Mouse (Mus musculus) intestine, embryonic 15.5 days (tissue): ENCODE results near the gene Ccdc40. TPM values are rescaled to one million over a fixed set of nuclear protein-coding genes. Genes with fewer than 3 reads are reported as not detected.
"Not testable (repeated sequence)": the region's sequence is repeated elsewhere in the genome, so short reads cannot be mapped to it uniquely, and the experiment has no call there.

Source experiments
- ATAC-seq: fragments of 200-750 bp; cut with Nextera tagmentation; 2 replicates; pipeline ENCODE4 v1.8.0; 2017; ENCODE audit warnings: moderate TSS enrichment, moderate library complexity
- H3K27ac ChIP-seq: fragments of 300-500 bp; sonication (generic); 2 replicates; pipeline ENCODE4 v1.5.1; 2015; ENCODE audit warnings: mild to moderate bottlenecking, inconsistent platforms
- H3K27me3 ChIP-seq: fragments of 300-500 bp; sonication (generic); replicated peaks from 2 replicates; pipeline ENCODE4 v1.6.1; 2015; ENCODE audit warnings: inconsistent platforms
- H3K36me3 ChIP-seq: fragments of 300-500 bp; sonication (generic); 2 replicates; pipeline ENCODE4 v1.6.1; 2015; ENCODE audit warnings: inconsistent platforms
- H3K4me1 ChIP-seq: fragments of 300-500 bp; sonication (generic); replicated peaks from 2 replicates; pipeline ENCODE4 v1.6.1; 2015; ENCODE audit warnings: inconsistent platforms
- H3K4me2 ChIP-seq: fragments of 300-500 bp; sonication (generic); replicated peaks from 2 replicates; pipeline ENCODE4 v1.6.1; 2015; ENCODE audit warnings: mild to moderate bottlenecking, inconsistent platforms
- H3K4me3 ChIP-seq: fragments of 300-500 bp; sonication (generic); replicated peaks from 2 replicates; pipeline ENCODE4 v1.5.1; 2015; ENCODE audit warnings: inconsistent platforms
- H3K9ac ChIP-seq: fragments of 300-500 bp; sonication (generic); 2 replicates; pipeline ENCODE4 v1.6.1; 2015; ENCODE audit warnings: inconsistent platforms
- H3K9me3 ChIP-seq: fragments of 300-500 bp; sonication (generic); 2 replicates; pipeline ENCODE4 v1.6.1; 2016; ENCODE audit warnings: inconsistent platforms
- WGBS: fragments of 180-500 bp; shearing (Covaris S2); methylation state at CpG from one replicate; pipeline ENCODE4 v1.1.7; 2015; 5-methylcytosine and 5-hydroxymethylcytosine counted together
- polyA plus RNA-seq: library from polyadenylated mRNA; unstranded; fragments of >200 nt; fragmentation: Nextera tagmentation; extraction: Ambion mirVana; gene quantifications from 2 replicates; pipeline ENCODE4 v1.2.1, GENCODE M21; 2015

Ccdc40 gene
- polyA plus RNA-seq, 1 experiment from 2014 or later: 2.6 TPM

GRCm38 (mm10) chr11:119250998-119251397, 22.6 kb downstream of the Ccdc40 start:
- H3K4me2 ChIP-seq: no peak overlapping the region
- no peaks in the 10 kb centered on the region for H3K9me3 ChIP-seq
- ATAC-seq: no peak
- H3K36me3 ChIP-seq: no peaks in the 10 kb centered on the region
- WGBS: 46% methylated on average over 17 of the region's 17 CpGs
- H3K4me1 ChIP-seq: peaks cover 15% of the 10 kb centered on the region
- no peak overlapping the region for H3K4me3 ChIP-seq
- H3K27me3 ChIP-seq: no peaks in the 10 kb centered on the region
- no peak overlapping the region for H3K9ac ChIP-seq
- no peak overlapping the region for H3K27ac ChIP-seq

GRCm38 (mm10) chr11:119252854-119253541, 24.6 kb downstream of the Ccdc40 start:
- peak; percentile 77 for ATAC-seq
- H3K4me3 ChIP-seq: peak overlapping the region; percentile 4; the same call in 1 of the 2 replicates
- H3K4me1 ChIP-seq: peaks cover 18% of the 10 kb centered on the region
- H3K9me3 ChIP-seq: no peaks in the 10 kb centered on the region
- H3K9ac ChIP-seq: peak overlapping the region; percentile 6; the same call in 1 of the 2 replicates
- no peaks in the 10 kb centered on the region for H3K27me3 ChIP-seq
- no peak overlapping the region for H3K27ac ChIP-seq
- H3K36me3 ChIP-seq: no peaks in the 10 kb centered on the region
- H3K4me2 ChIP-seq: peak overlapping the region; percentile 53
- 9% methylated on average over 22 of the region's 22 CpGs for WGBS

DNA sequence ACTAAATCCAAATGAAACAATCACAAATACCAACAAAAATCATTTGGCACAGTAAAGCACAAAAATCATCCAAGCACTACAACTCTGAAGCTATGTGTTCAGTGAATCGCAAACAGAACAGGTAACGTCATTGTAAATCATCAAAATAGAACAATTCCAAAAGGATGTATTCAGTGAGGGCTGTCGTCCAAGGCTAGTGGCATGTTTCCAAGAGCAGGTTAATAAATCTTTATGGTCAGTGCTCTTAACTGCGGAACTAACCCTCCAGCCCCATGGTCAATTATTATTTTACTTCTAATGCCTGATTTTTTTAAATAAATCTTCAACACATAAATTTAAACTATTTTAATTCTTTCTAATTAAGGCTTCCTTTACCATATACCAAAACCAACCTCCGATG, 28.2 kb downstream of the Ccdc40 start:
- H3K9me3 ChIP-seq, ATAC-seq, H3K4me3 ChIP-seq, H3K27ac ChIP-seq, H3K4me1 ChIP-seq, H3K4me2 ChIP-seq, H3K27me3 ChIP-seq, H3K36me3 ChIP-seq, H3K9ac ChIP-seq: not testable (repeated sequence)
- WGBS: 70% methylated on average over 5 of the region's 5 CpGs

DNA sequence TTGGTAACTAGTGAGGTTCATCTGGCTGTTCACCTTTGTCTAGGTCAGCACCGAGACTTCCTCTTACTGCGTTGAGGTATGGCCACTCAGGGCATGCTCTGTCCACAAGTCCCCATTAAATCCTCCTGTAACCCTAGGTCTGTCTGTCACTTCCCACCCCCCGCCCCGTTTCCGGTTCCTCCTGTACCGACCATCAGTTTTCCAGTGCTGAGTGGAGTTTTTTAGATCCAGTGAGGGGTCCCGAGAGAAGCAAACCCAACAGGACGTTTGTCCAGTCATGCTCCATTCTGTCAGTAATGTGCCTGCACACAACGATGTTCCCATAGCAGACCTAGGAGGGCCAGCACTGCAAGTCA, 29.8 kb downstream of the Ccdc40 start:
- Histone ChIP-seq H3K36me3 (no peaks in the 10 kb centered on the region), H3K4me3 (no peak overlapping the region)

GRCm38 (mm10) chr11:119258572-119259322, 30.4 kb downstream of the Ccdc40 start:
- Histone ChIP-seq H3K27ac (peak overlapping the region; percentile 34; the same call in 1 of the 2 replicates), H3K27me3 (no peaks in the 10 kb centered on the region), H3K36me3 (no peaks in the 10 kb centered on the region), H3K4me3 (peak overlapping the region; percentile 12), H3K4me1 (peaks cover 3% of the 10 kb centered on the region; the same call in 1 of the 2 replicates), H3K4me2 (peak overlapping the region; percentile 51), H3K9ac (no peak overlapping the region), H3K9me3 (no peaks in the 10 kb centered on the region)
- peak; percentile 78 for ATAC-seq
- WGBS: 56% methylated on average over 23 of the region's 23 CpGs

More for the DNA sequence above, 29.8 kb downstream of the Ccdc40 start:
- peaks cover 6% of the 10 kb centered on the region; the same call in 1 of the 2 replicates for H3K4me1 ChIP-seq
- H3K27ac ChIP-seq: peak overlapping the region; percentile 34; the same call in 1 of the 2 replicates
- no peaks in the 10 kb centered on the region for H3K27me3 ChIP-seq
- 64% methylated on average over 9 of the region's 9 CpGs for WGBS
- no peaks in the 10 kb centered on the region for H3K9me3 ChIP-seq
- peak overlapping the region; percentile 51 for H3K4me2 ChIP-seq
- no peak for ATAC-seq
- H3K9ac ChIP-seq: no peak overlapping the region

GRCm38 (mm10) chr11:119259977-119260376, 31.6 kb downstream of the Ccdc40 start:
- Histone ChIP-seq H3K27me3 (no peaks in the 10 kb centered on the region), H3K9ac (no peak overlapping the region), H3K9me3 (no peaks in the 10 kb centered on the region), H3K4me2 (no peak overlapping the region), H3K4me3 (no peak overlapping the region), H3K36me3 (no peaks in the 10 kb centered on the region), H3K4me1 (peaks cover 3% of the 10 kb centered on the region; the same call in 1 of the 2 replicates), H3K27ac (no peak overlapping the region)
- ATAC-seq: no peak
- WGBS: 81% methylated on average over 8 of the region's 8 CpGs

- no peaks in the 10 kb centered on the region for H3K9me3 ChIP-seq
- WGBS: 90% methylated on average over 13 of the region's 13 CpGs
- no peaks in the 10 kb centered on the region for H3K36me3 ChIP-seq
- H3K27me3 ChIP-seq: no peaks in the 10 kb centered on the region
- no peak overlapping the region for H3K4me3 ChIP-seq
- ATAC-seq: no peak
- H3K4me2 ChIP-seq: no peak overlapping the region
- H3K4me1 ChIP-seq: peaks cover 13% of the 10 kb centered on the region; the same call in 1 of the 2 replicates
- no peak overlapping the region for H3K9ac ChIP-seq
- no peak overlapping the region for H3K27ac ChIP-seq
Measured at GRCm38 (mm10) chr11:119264413-119264812, 36.0 kb downstream of the Ccdc40 start.

DNA sequence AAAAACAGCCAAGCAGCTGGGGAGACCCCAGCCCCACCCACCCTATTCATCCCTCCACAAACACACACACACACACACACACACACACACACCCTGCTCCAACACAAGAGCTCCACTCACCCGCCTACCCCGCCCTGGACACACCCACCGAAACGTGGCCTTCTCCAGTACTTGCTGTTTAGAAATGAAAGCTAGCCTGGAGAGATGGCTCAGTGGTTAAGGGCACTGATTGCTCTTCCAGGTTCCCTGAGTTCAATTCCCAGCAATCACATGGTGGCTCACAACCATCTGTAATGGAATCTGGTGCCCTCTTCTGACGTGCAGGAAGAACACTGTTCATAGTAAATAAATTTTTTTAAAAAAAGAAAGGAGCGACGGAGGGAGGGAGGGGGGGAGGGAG, 37.4 kb downstream of the Ccdc40 start:
- no peak overlapping the region for H3K4me2 ChIP-seq
- H3K9me3 ChIP-seq: no peaks in the 10 kb centered on the region
- H3K36me3 ChIP-seq: no peaks in the 10 kb centered on the region
- H3K4me3 ChIP-seq: no peak overlapping the region
- no peak for ATAC-seq
- H3K9ac ChIP-seq: no peak overlapping the region
- H3K27me3 ChIP-seq: no peaks in the 10 kb centered on the region
- WGBS: 76% methylated on average over 7 of the region's 7 CpGs
- peaks cover 13% of the 10 kb centered on the region; the same call in 1 of the 2 replicates for H3K4me1 ChIP-seq
- no peak overlapping the region for H3K27ac ChIP-seq

DNA sequence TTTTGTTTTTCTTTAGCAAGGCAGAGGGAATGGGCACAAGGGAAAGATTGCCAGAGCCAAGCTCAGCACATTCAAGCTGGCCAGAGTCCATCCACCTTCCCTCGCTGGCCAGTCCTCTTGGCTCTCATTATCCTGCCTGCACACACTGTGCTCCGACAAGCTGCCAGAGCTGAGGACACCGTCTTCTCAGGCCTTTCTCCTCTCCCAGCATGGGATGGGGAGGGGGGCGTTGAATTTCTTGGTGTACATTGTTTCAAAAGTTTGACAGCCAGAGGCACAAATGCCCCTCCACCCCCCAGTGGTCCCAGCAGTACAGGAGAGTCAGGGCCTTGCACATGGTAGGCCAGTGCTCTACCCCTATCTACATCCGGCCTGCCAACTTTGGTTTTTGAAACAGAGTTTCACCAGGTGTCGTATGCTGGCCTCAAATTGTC, 38.9 kb downstream of the Ccdc40 start:
- H3K4me1 ChIP-seq: peaks cover 13% of the 10 kb centered on the region; the same call in 1 of the 2 replicates
- peak; percentile 32 for ATAC-seq
- no peak overlapping the region for H3K4me3 ChIP-seq
- H3K27me3 ChIP-seq: no peaks in the 10 kb centered on the region
- no peaks in the 10 kb centered on the region for H3K36me3 ChIP-seq
- 51% methylated on average over 6 of the region's 6 CpGs for WGBS
- no peak overlapping the region for H3K27ac ChIP-seq
- H3K9ac ChIP-seq: no peak overlapping the region
- peak overlapping the region; percentile 90 for H3K4me2 ChIP-seq
- H3K9me3 ChIP-seq: no peaks in the 10 kb centered on the region

DNA sequence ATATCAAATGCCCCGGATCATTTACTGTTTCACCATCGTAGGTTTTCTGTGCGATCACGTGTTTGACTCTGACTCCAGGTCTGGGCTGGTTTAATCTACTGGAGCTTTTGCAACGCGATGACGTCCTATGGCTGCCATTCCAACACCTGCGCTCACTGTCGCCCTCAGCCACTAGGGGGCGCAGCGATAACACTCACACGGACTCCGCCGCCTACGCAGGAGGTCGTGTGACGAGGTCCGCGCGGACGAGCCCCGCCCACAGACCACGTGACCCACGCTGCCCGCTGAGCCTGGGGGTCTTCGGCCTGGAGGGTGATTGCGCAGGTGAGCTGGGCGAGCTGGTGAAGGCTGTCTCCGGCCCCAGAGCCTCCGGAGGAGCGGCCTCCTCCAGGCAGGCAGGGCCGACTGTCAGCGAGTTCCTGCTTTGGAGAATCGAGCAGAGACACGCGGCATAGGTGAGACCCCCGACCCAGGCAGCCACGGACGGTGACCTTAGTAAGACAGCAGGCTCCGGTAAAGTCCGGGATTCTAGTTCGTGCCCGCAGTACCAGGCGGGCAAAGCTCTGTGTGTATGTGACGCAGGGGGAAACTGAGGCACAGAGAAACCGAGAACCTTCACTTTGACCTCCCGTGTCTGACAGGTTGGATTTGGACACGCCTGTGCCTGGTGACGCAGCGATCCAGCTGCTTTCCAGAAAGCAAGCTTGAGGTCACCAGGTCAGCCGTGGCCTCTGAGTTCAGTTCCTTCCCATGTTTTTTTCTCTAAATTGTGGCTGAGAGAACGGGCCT, 39.6 kb downstream of the Ccdc40 start, which contains the start of gene Gaa:
Gaa (plus strand) TSS at position 120 of the 789 bp plus-strand sequence.
- 2% methylated on average over 52 of the region's 52 CpGs for WGBS
- H3K9me3 ChIP-seq: no peaks in the 10 kb centered on the region
- ATAC-seq: peak; percentile 92
- peak within 1 kb of the TSS; percentile 64; the same call in 1 of the 2 replicates for H3K27ac ChIP-seq
- H3K4me2 ChIP-seq: peak within 1 kb of the TSS; percentile 90
- H3K9ac ChIP-seq: peak within 1 kb of the TSS; percentile 83
- H3K4me3 ChIP-seq: peak within 1 kb of the TSS; percentile 72
- H3K27me3 ChIP-seq: no peaks in the 10 kb centered on the region
- peaks cover 13% of the 10 kb centered on the region; the same call in 1 of the 2 replicates for H3K4me1 ChIP-seq
- H3K36me3 ChIP-seq: peaks cover 4% of the 10 kb centered on the region; the same call in 1 of the 2 replicates

DNA sequence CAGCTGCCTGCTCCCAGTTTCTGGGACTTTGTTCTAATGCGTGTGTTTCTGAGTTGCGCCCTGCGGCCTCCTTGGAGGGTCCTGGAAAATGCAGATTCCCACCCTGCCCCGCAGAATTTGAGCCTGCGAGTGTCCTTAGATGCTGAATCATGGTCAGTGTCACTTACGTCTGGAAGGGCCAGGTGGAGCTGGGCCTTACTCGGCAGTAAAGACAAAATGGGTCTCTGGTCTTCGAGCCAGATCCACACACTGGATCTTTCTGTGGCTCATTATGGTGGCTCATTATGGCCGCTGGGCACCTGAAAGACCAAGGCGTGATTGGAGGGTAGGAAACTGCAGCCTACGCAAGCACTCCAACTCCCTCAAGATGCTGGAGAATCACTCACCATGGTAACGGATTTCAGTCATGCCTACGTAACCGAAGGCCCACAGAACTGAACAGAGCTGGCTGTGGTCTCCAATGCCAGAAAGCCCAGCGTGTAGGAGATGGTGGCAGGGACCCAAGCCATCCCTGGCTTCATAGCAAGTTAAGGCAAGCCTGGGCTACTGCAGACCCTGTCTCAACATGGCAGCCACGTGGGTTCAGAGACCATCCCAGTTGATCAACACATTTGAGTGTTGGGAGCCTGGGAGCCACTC, 40.3 kb downstream of the Ccdc40 start:
- WGBS: 79% methylated on average over 16 of the region's 16 CpGs
- peak overlapping the region; percentile 72 for H3K4me3 ChIP-seq
- H3K4me1 ChIP-seq: peaks cover 13% of the 10 kb centered on the region; the same call in 1 of the 2 replicates
- ATAC-seq: no peak
- H3K27ac ChIP-seq: no peak overlapping the region
- H3K9ac ChIP-seq: peak overlapping the region; percentile 83; the same call in 1 of the 2 replicates
- H3K27me3 ChIP-seq: no peaks in the 10 kb centered on the region
- peak overlapping the region; percentile 90 for H3K4me2 ChIP-seq
- H3K9me3 ChIP-seq: no peaks in the 10 kb centered on the region
- peaks cover 9% of the 10 kb centered on the region for H3K36me3 ChIP-seq
